Mouse (Mus musculus) retina, postnatal 7 days (tissue): ENCODE measurements around the gene Grid2.

ENCODE experiments used
- DNase-seq: peaks from one replicate; pipeline ENCODE4 v3.0.0-alpha.2; 2012; ENCODE audit warnings: low read depth, low spot score

The Grid2 gene

DNA sequence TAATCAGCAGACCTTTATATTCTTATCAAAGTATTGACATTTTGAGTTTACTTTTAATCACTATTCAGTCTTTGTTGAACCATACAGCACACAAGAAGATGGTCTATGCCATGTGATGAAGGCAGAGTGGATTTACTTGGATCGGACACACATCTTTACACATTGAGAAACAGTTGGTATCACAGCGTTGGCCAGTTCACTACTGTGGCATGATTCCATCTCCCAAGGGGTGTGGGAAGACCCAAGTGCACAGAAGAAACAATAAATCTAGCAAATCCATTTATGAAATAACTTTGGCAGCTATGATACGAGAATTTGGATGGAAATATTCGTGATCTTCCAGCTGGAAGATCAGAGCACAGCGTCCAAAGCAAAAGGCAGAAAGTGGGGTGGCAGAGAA is 792.3 kb downstream of the Grid2 start:
- no peak for DNase-seq

DNA sequence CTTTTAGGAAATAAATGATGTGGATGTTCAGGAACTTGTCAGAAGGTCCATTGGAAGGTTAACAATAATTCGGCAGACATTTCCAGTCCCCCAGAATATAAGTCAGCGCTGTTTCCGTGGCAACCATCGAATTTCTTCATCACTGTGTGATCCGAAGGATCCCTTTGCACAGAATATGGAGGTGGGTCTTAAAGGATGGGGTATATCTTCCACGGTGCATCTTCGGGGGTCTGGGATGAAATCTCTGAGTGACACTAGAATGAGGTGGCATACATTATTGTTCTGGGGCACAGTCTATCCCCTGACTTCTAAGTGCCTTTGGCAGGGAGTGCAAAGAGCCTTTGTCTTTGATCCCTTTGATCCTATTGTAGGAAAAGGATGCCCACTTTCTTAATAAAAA is 808.2 kb downstream of the Grid2 start:
- DNase-seq = no peak

DNA sequence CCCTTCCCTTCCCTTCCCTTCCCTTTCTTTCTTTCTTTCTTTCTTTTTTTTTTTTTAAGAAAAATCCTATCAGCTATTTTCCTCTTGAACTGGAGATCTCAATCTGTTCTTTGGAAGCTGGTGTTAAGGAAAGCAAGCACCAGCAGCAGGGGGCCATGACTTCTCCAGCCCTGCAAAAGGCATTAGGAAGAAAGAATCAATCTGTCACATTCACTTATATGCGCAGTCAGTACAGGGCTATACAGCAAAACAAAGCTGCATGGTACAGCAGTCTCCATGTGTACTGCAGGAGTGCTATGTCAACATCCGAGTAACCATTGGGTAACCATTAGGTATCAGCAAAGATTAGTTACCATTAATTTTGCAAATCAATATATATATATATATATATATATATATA is 809.0 kb downstream of the Grid2 start:
- no peak for DNase-seq

DNA sequence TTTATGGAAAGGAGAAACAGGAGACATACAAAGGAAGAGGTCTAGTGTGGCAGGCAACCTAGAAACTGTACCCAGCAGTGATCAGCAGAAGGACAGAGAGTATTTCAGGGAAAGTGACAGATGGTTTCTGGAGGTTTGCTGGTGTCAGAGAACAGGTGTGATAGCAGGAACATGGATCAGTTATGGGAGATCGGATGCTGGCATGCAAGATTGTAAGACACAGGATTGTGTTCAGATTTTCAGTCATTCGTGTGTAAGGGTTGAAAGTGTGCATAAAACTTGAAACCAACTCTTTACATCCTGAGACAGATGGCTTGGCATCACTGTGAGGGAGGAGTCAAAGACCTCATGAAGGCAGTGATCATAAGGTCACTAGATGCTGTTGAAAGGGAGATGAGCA is 817.7 kb downstream of the Grid2 start:
- DNase-seq = no peak

DNA sequence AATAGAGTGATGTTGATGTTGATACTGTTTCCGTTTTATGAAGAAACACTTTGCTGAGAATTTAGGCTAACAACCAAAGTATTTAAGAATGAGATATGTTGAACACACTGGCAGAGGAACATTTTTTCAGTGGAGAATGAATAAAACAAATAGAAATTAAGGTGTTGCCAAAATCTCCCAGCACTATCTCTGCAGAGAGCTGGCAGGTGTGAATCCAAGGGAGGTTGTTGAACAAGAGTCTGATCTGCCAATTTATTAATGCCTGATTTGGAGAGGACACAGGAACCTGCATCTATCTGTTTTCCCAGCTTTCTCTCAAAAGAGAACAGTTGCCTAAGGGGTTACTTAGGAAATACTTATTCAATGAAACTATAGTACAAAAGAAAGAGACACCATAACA is 822.2 kb downstream of the Grid2 start:
- no peak for DNase-seq

DNA sequence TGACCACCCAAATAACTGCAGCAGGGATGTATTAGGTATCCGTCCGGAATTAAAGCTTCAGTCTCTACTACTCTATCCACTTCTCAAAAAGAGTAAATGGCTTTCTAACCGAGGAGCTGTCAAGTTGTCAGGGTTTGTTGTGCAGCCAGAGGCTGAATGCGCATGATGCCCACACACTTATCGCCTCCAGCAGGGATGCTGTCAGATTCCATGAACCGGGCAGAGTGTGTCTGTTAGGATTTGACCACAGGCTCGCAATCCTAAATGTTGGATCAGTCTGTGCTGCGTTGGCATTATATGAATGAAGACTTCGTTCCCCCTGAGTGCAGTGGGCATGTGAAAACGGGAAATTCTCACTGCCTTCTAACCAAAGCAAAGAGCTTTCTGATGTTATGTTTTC is 843.0 kb downstream of the Grid2 start:
- peak; percentile 0 for DNase-seq

DNA sequence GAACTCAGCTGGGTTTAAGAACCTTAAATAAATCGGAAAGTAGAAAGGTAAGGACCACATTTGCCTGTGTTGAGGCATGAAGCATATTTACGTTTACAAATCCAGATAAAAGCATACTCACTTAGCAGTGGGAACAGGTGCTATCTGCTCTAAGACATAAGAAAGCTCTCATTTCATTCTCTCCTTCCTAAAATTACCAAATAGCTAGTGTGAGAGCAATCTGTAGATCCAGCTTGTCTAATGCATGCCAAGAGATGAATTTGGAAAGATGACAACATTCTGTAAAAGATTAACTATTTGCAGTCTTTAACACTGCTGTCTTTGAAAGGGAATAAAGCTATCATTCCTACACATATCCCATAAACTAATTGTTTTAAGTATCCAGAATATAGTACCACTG is 858.9 kb downstream of the Grid2 start:
- DNase-seq = no peak

DNA sequence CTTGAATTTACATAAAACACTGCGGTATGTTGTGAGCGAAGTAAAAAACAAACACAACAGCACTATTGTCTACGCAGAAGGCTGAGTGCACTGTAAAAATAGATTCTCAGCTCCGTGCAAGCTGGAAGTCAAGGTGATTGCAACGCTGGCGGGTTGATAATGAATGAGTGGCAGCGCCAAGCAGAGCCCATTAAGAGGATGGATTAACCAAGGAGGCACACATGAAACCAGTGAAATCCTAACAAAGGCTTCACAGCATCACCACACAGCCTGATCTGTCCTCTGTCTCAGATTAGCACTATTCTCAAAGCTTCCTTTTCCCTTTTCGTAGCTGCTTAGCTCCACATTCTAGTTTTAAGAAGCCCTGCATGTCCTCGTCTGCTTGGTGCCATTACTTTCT is 880.6 kb downstream of the Grid2 start:
- no peak for DNase-seq

DNA sequence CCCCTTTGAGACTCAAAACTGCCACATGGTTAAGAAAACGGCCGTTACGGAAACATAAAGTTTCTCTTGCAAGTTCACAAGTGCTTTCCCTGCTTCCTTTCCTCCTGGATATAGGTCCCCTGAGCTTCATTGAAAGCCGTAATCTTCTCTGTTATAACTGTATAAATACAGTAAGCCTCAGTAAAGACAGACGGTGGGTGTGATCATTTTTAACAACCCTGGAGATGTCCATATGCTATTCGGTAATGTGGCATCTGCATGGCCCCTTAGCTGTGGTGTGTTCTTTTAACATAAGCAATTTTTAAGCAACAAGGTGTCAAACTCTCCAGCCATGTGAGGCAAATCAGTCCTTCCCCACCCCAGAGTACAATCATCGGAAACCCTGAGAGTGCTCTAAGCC is 892.9 kb downstream of the Grid2 start:
- DNase-seq = no peak

DNA sequence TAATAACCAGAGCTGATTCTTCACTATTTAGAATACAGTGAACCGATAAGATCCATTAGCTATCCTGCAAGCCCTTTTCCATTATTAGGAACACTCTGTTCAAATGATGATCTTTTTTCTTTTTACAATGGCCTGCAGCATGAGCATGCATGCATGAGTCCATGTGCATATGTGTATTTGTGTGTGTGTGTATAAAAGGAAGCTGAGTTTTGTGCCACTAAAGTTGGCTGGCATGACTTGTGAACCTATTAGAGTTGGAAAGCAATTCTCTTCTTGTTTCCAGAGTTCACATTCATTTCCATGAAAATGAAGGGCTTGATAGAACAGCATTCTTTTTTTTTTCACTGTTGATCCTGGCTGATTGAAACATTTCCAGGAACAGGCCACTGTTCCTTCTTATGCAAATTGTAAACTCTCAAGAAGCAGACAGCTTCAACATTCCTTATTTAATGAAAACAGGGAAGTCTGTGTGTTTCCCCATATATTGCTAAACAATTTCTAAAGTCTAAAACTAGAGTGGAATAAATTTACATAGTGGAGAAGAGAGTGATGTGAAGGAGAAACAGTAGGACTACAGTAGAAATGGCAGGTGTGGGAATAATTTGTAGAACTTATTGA is 919.4 kb downstream of the Grid2 start:
- DNase-seq = no peak

DNA sequence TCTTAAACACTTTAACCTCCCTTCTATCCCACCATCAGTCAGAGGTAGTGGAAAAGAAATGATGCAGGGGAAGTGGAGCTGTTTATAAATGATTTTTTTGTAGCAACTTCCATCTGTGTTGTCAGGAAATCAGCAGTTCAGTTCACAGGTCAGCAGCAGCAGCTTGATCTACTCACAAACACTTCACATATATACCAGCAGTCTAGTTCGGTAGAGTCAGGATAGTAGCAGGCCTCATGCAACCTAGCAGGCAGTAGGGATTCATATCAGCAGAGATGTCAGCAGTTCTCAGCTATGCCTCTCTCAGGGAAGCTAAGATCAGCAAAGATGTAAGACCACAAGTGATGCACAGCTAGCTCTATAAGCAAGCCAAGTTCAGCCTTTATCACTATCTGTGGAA is 938.0 kb downstream of the Grid2 start:
- no peak for DNase-seq

DNA sequence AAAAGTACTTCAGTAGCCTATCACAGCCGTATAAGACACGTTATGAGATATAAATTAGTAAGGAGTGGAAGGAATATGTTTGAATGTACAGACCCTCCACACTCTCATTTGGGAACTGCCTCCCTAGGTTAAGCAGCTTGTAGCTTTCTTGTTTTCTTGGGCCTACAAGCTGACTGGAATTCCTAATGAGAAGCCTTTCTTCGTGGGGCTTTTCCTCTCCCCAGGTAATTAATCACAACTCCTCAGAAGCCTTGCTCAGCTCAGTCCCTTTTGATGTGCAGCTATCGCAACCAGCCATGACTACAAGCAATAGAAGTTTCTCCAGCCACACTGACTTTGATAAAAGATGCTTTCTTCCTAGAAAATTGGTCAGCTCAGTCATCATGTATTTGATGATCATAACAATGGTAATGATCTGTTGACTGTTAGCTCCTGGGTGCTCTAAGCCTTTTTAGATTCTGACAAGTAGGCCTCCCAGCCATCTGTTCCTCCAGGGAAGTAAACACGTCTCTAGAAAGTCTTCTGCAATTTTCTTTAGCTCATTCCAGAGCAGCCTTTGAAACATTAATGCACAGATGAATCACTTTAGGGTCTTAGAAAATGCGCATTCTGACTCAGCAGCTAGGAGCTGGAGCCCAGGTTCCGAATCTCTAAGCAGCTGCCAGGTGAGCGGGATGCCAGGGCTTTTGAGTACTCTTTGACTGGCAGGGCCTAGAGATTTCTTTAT is 946.9 kb downstream of the Grid2 start:
- no peak for DNase-seq

DNA sequence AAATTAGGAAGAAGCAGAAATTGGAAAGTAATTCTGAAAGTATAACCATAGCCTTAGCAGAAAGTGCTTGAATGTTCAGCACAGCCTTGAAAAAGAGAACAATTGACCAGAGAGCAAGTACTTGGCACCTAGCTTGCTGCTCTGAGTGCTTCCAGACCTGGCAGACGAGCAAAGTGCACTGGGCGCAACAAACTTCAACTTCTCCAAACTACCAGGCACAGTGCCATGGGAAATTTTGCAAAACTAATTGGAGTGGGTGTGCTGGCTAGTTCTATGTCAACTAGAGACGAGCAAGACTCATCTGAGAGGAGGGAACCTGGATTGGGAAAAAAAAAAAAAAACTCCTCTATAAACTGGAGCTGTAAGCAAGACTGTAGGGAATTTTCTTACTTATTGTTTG is 980.7 kb downstream of the Grid2 start:
- DNase-seq = no peak

DNA sequence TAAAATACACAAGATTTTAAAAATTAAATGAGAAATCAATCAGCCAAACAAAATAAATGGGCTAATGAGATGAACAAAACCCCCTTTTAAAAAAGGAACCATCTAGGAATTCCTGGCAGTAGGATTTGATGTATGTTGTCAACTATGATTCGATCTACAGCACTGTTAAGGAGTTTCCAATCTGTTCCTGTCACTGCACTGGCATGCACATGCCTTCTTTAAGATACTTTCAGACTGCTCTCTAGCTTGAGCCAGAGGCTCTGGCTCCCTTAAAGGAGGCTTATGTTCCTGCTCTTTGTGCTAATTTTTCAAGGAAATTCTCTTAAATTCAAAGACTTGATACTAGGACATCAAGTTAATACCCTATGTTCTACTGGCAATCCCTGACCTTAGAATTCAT is 984.9 kb downstream of the Grid2 start:
- DNase-seq = no peak

DNA sequence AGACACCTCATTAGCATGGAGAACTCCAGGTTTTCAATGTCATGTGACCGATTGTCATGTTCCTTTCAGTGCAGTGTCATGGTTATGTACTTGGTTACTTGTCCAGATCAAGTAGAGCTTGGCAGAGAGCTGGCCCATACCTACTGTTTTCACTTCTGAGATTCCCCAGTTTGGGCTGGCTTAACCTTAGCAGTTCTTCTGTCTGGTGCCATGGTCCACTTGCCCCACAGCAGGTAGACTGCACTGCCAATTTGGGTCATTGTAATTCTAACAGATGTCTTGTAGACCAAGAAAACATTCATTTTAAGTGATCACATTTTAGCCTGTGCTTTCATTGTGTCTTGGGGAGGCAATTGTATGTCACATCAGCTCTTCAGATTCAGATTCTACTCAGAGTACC is 990.3 kb downstream of the Grid2 start:
- DNase-seq = no peak

DNA sequence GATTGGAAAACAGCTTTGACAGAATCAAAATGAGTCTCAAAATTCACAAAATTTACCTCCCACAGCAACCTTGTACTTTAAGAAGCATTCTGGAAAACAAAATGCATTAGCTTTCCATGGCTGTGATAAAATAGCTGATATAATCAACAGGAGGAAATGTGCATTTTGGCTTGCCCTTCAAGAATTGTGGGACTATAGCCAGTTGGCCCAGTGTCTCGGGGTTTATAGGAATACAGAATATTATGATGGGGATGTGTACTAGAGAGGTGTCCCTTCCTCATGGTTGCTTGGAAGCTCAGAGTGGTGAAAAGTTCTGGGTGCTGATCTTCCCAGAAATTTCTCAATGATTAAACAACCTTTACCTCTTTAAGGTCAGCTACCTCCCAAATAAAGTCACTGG is 995.4 kb downstream of the Grid2 start:
- DNase-seq = no peak

DNA sequence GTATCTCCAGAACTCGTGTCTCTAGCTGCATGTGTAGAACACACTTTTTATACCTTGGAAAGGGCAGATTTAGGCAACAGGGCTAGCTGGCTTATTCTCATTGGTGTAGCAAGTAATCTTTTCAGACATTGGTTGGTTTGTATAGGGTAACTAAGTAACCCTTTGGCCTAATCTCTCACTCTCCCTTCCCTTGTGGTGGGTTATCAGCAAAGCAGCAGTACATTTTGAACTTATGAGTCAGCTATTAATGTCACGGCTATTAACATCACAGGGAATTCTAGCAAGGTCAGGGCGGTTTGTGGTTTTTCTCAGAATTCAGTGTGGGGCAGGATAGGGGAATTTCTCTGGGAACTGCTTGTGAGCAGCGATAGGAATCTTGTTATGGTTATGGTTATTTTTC is 1007.8 kb downstream of the Grid2 start:
- DNase-seq = no peak

DNA sequence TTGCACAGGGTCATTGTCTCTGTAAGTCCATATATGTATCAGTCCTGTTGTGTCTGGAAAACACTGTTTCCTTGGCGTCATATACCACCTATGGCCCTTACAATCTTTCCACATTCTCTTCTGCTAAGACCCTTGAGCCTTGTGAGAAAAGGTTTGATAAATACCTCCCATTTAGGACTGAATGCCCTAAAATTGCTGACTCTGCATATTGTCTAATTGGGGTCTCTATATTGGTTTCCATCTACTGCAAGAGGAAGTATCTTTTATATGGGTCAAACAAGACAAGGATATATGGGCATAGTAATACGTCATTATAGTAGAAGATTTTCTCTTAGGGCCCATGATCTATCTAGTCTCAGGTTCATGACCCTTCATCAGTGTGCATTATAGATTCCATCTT is 1008.5 kb downstream of the Grid2 start:
- no peak for DNase-seq

DNA sequence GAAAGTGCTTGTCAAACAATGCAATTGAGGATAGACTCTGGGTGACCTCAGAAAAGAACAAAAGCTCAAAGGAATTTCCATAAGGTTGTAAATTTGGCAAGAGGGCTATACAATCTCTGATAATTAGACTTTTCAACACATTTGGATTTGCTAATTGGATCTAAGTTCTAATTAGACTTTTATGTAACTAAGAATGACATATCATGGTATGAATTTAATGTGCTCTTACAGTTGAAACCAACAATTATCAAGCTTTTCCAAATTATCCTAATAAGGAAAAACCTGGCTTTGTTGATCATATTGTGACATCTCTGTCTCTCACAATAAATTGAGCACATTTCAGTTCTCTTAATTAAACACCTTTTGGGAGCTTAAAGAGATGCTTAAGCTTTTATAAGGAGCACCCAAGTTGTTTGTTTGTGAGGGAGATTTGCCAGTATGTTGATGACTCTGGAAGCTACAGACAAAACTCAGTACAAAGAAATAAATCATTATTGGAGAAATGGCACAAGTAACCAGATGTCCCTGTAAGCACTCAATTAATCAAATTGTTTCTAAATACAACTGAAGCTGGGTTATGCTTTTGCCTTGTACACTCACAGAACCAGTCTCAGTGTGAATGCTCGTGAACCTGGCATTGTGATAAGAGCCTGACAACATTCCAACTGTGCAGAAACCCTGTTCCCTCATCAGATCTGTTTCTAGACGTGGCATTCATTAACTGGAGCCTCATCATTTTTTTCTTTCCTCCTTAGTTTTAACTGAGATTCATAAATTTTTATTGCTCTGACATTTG is 1018.8 kb downstream of the Grid2 start:
- DNase-seq = no peak

DNA sequence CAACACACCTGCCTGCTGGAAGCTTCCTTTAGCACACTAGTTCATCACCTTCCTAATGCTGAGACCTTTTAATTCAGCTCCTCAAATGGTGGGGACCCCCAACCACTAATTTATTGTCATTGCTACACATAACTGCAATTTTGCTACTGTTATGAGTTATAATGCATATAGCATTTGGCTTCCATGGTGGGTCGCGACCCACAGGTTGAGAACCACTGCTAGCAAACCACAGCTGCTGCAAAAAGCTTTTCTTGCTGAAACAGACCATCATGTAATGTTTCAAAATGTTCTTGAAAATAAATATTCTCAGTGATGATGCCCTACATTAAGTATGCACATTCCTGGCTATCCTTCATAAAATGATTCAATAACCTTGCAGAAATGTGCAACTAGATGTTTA is 1024.3 kb downstream of the Grid2 start:
- DNase-seq = no peak

DNA sequence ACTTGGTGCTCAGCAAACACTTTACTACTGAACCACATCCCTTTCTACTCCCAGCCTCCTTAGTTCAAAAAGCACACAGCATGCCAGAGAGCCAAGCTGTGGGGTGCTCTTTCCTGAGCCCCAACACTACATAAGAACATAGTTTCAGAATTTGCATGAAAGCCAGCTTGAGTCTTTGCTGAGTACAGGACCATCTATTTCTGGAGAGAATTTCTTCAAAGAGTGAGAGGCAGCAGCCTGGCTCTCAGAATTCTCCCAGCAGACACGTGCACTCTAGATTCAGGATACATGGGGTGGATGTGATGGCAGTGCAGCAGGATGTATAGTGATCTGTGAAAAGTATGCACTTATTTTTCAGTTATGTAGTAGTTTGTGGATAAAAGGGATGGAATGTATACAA is 1038.1 kb downstream of the Grid2 start:
- DNase-seq = no peak

DNA sequence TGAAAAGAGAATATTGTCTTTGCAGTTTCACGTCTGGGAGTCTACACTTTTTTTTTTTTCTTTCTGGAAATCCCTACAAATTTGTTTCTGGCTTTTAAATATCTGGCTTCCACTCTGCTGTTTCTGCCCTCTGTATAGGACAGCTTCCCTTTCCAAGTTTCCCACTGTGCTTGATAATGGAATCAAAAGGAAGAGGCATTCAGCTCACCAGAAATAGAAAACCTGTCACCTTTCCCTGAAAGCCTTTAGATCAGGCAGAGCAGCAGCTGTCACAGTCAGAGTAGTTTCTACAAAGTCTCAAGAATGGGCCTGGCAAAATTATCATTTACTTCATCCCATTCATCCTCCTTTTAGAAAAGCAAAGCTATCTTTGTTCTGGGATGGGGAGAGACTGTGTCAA is 1042.0 kb downstream of the Grid2 start:
- DNase-seq = no peak
